In genomic region chr5:128947093-128947492, GRCm38 (mm10) we compare ENCODE assay signal across 9 mouse cellular contexts. TPM values are rescaled to one million over a fixed set of nuclear protein-coding genes. Genes with fewer than 3 reads are reported as not detected.
DNase-seq lines count a peak whose midpoint lies in the region; ATAC-seq lines count a peak whose summit lies in the region.
"Had no signal": no experiment of that assay in that cellular context is flagged by ENCODE, and none has a peak within 500 bp of the region (broad histone marks: within the 10 kb centered on the region; RNA-seq: fewer than 3 reads in every experiment).

No protein-coding gene starts in this region.

- intact Hi-C loops in heart, postnatal 14 days (cut with DNase I): no loop called here

- no peak overlapping the region for H3K9ac ChIP-seq in heart, embryonic 11.5 days (ENCODE audit: low read depth, low read length)
- H3K9ac ChIP-seq: stomach, embryonic 15.5 days had no signal

- no peaks in the 10 kb centered on the region for H3K4me1 ChIP-seq in heart, embryonic 11.5 days (ENCODE audit: control insufficient read depth, insufficient read depth, low read length)
- H3K4me1 ChIP-seq: stomach, embryonic 15.5 days had no signal

- no peak overlapping the region for H3K4me3 ChIP-seq in heart, embryonic 11.5 days (ENCODE audit: low read depth, low read length)
- H3K4me3 ChIP-seq: stomach, embryonic 15.5 days had no signal

- ATAC-seq in heart, embryonic 11.5 days (replicated peaks; ENCODE audit: insufficient number of reproducible peaks, low FRiP score, low TSS enrichment): no peak
- no peak for ATAC-seq in erythroid progenitor cell, adult 5-6 weeks (replicated peaks; ENCODE audit: low FRiP score, poor library complexity, severe bottlenecking)
- no peak for ATAC-seq in megakaryocyte, adult 5-6 weeks (ENCODE audit: poor library complexity, severe bottlenecking)

- no peaks in the 10 kb centered on the region for H3K36me3 ChIP-seq in heart, embryonic 11.5 days (ENCODE audit: control insufficient read depth, insufficient read depth, low read length)
- H3K36me3 ChIP-seq: stomach, embryonic 15.5 days had no signal

- WGBS in heart, embryonic 11.5 days (ENCODE audit: insufficient replicate concordance): 68% methylated on average over 5 of the region's 5 CpGs

- no peak overlapping the region for H3K4me2 ChIP-seq in heart, embryonic 11.5 days
- H3K4me2 ChIP-seq: stomach, embryonic 15.5 days had no signal

- DNase-seq in heart, postnatal 14 days: peak; percentile 17 to 40
- DNase-seq in urinary bladder, postnatal 25 days (ENCODE audit: low spot score): peak; percentile 9
- no peak for DNase-seq in urinary bladder, postnatal 4 days (ENCODE audit: low spot score in 2 of 2)
- peak; percentile 48 to 52 for DNase-seq in kidney, postnatal 25 days
- DNase-seq in frontal cortex, postnatal 36 days (ENCODE audit: low spot score in 2 of 2): no peak

- peaks cover 9% of the 10 kb centered on the region for H3K27me3 ChIP-seq in heart, embryonic 11.5 days (ENCODE audit: control insufficient read depth, insufficient read depth, low read length)
- H3K27me3 ChIP-seq: stomach, embryonic 15.5 days had no signal

- no peak overlapping the region for H3K27ac ChIP-seq in heart, embryonic 11.5 days (ENCODE audit: low read depth, low read length)
- H3K27ac ChIP-seq: stomach, embryonic 15.5 days had no signal

- no peaks in the 10 kb centered on the region; the same call in 1 of the 2 replicates for H3K9me3 ChIP-seq in heart, embryonic 11.5 days (replicated peaks; ENCODE audit: control insufficient read depth, low read length)
- H3K9me3 ChIP-seq: stomach, embryonic 15.5 days had no signal

RNA-seq across cellular contexts. Expression of gene Rimbp2, which starts 6.2 kb away (rescaled TPM):
- total RNA-seq in heart, postnatal 14 days (2021): not detected
- 0.03 and 0.39 TPM in 2 replicates for polyA plus RNA-seq in heart, embryonic 11.5 days (2014; fragmentation: Nextera tagmentation; extraction: Ambion mirVana)
- 1.3 TPM in 1 of 2 replicates, not detected in the other for total RNA-seq in erythroid progenitor cell, adult 5-6 weeks (2015; ENCODE audit: low replicate concordance)
- total RNA-seq in erythroid progenitor cell, adult 5-6 weeks (2017; ENCODE audit: low replicate concordance): not detected in 2 replicates
- total RNA-seq in megakaryocyte, adult 5-6 weeks (2015): not detected in 2 replicates
- total RNA-seq in megakaryocyte, adult 5-6 weeks (2017): not detected in 2 replicates

Comparison
In these comparisons a context has a peak if more than half of its experiments do, and no peak if none do; other contexts are left out.
1. DNase-seq: peak in heart, postnatal 14 days (2 of 2), urinary bladder, postnatal 25 days (single experiment) and kidney, postnatal 25 days (2 of 2); none in urinary bladder, postnatal 4 days (0 of 2) and frontal cortex, postnatal 36 days (0 of 2).